Mouse (Mus musculus) lung, postnatal 0 days (tissue): Measurements from ENCODE around the gene Haspin. TPM values are rescaled to one million over a fixed set of nuclear protein-coding genes. Genes with fewer than 3 reads are reported as not detected.

Source experiments
- ATAC-seq: fragments of 200-750 bp; cut with Nextera tagmentation; 2 replicates; pipeline ENCODE4 v1.8.0; 2017; ENCODE audit warnings: moderate library complexity
- DNase-seq: peaks from one replicate; pipeline ENCODE4 v3.0.0-alpha.2; 2016; ENCODE audit warnings: low spot score
- H3K27ac ChIP-seq: fragments of 300-500 bp; sonication (generic); 2 replicates; pipeline ENCODE4 v1.5.1; 2014; ENCODE audit warnings: antibody characterized with exemption, mild to moderate bottlenecking, low read length, mixed read lengths
- H3K27me3 ChIP-seq: fragments of 300-500 bp; sonication (generic); replicated peaks from 2 replicates; pipeline ENCODE4 v1.6.1; 2014; ENCODE audit warnings: low read length, mixed read lengths; ENCODE audit not compliant: insufficient read depth
- H3K36me3 ChIP-seq: fragments of 300-500 bp; sonication (generic); 2 replicates; pipeline ENCODE4 v1.6.1; 2014; ENCODE audit warnings: low read length, mixed read lengths; ENCODE audit not compliant: insufficient read depth
- H3K4me1 ChIP-seq: fragments of 300-500 bp; sonication (generic); 2 replicates; pipeline ENCODE4 v1.6.1; 2014; ENCODE audit warnings: antibody characterized with exemption, low read depth, low read length, mixed read lengths; ENCODE audit not compliant: insufficient read depth
- H3K4me2 ChIP-seq: fragments of 300-500 bp; sonication (generic); replicated peaks from 2 replicates; pipeline ENCODE4 v1.6.1; 2014; ENCODE audit warnings: low read depth, mild to moderate bottlenecking, low read length, moderate library complexity, mixed read lengths
- H3K4me3 ChIP-seq: fragments of 300-500 bp; sonication (generic); 2 replicates; pipeline ENCODE4 v1.5.1; 2014; ENCODE audit warnings: low read depth, low read length
- H3K9ac ChIP-seq: fragments of 300-500 bp; sonication (generic); replicated peaks from 2 replicates; pipeline ENCODE4 v1.6.1; 2014; ENCODE audit warnings: low read depth, mild to moderate bottlenecking
- H3K9me3 ChIP-seq: fragments of 300-500 bp; sonication (generic); 2 replicates; pipeline ENCODE4 v1.6.1; 2016; ENCODE audit warnings: low read length, mixed read lengths
- CTCF ChIP-seq: IDR thresholded peaks from 2 replicates; pipeline ENCODE4 v1.5.1; 2016; ENCODE audit warnings: antibody characterized with exemption, mild to moderate bottlenecking
- EP300 ChIP-seq: IDR thresholded peaks from 2 replicates; pipeline ENCODE4 v1.6.1; 2016; ENCODE audit warnings: antibody characterized with exemption, mild to moderate bottlenecking, control low read depth
- WGBS: fragments of 180-500 bp; shearing (Covaris S2); extraction: QIAGEN DNeasy Blood & Tissue Kit; methylation state at CpG from one replicate; pipeline ENCODE4 v1.1.7; 2014; 5-methylcytosine and 5-hydroxymethylcytosine counted together
- polyA plus RNA-seq: library from polyadenylated mRNA; unstranded; fragments of >200 nt; fragmentation: Nextera tagmentation; extraction: Ambion mirVana; gene quantifications from 2 replicates; pipeline ENCODE4 v1.2.1, GENCODE M21; 2015

The Haspin gene
- polyA plus RNA-seq, 1 experiment from 2014 or later, result 2.5 TPM

DNA sequence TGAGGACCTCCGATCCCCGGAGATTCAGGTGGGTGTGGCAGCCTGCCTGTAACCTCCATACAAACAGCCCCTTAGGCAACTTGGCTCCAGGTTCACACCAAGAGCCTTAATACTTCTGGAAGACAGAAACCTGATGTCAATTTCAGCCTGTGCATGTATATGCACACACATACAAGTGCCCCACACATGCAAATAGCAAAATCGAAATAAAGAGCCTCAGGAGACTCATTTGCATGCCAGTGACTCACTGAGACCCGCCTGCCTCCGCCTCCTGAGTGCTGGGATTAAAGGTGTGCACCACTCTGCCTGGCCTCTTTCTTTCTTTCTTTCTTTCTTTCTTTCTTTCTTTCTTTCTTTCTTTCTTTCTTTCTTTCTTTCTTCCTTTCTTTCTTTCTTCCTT is 39.2 kb downstream of the Haspin start:
- no peak for DNase-seq
- ATAC-seq, result no peak

DNA sequence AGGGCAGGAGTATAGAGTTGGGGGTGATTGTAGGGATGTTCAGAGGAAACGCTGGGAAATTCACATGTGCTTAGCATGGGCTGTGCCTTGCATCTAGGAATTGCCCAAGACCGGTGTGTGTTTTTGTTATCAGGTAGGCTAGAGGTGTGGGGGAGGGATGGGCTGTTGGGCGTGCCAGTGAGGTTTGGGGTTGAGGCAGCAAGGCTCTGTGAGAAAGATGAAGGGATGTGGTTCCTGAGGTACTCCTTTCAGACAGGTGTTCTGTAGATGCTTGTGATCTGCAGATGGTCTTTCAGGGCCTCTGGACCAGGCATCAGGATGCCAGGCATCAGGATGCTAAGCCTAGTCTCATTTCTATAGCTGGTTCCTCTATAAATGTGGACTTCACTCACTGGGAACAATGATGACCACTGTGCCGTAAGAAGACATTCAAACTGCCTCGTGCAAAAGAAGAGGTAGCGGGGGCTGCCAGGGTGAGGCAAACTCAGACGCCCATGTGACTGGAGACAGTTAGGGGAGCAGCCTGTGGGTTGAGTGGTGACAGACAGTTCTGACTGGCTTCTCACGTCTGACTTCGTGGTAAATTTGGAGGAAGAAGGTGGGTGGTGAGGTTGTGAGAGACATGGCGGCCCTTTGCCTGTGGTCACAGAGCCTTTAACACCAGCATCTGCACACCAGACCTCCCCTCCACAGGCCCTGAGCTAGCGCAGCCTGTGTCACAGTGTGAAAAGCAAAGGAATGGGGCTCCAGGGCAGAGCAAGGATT is 43.7 kb downstream of the Haspin start:
- DNase-seq (no peak), ATAC-seq (no peak)
- Histone ChIP-seq H3K27ac (no peak overlapping the region), H3K27me3 (no peaks in the 10 kb centered on the region), H3K36me3 (no peaks in the 10 kb centered on the region), H3K4me2 (no peak overlapping the region), H3K9ac (no peak overlapping the region), H3K4me3 (no peak overlapping the region), H3K9me3 (no peaks in the 10 kb centered on the region), H3K4me1 (no peaks in the 10 kb centered on the region)
- 70% methylated on average over 11 of the region's 11 CpGs for WGBS
- TF ChIP-seq CTCF (no peak), EP300 (no peak)

More for the DNA sequence above, 39.2 kb downstream of the Haspin start:
- Histone ChIP-seq H3K9me3 (no peaks in the 10 kb centered on the region), H3K27ac (no peak overlapping the region), H3K36me3 (no peaks in the 10 kb centered on the region), H3K9ac (no peak overlapping the region), H3K27me3 (no peaks in the 10 kb centered on the region), H3K4me2 (no peak overlapping the region), H3K4me3 (no peak overlapping the region), H3K4me1 (no peaks in the 10 kb centered on the region)
- TF ChIP-seq CTCF, result no peak
- TF ChIP-seq EP300, result no peak
- WGBS, result 61% methylated on average over 5 of the region's 5 CpGs

DNA sequence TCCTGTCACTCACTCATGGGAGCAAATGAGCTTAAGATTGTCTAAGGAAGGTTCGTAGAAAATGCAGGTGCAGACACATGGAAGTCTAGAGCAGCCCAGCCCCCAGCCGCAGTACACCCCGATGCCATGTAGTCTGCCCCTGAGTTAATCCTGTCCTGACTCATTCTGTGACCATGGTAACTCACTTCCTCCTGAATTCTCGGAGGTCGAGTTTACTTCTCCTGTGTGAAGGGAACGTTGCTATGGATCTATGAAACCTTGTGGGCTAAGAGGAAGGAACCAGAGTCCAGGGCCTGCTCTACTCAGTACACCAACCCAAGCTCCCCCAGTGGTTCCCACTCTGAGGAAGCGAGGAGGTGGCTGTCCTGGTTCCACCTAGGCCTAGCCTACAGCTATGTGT is 45.2 kb downstream of the Haspin start:
- Histone ChIP-seq H3K4me2 (no peak overlapping the region), H3K36me3 (no peaks in the 10 kb centered on the region), H3K4me1 (no peaks in the 10 kb centered on the region), H3K9ac (no peak overlapping the region), H3K4me3 (no peak overlapping the region), H3K27me3 (no peaks in the 10 kb centered on the region), H3K9me3 (no peaks in the 10 kb centered on the region), H3K27ac (no peak overlapping the region)
- no peak for TF ChIP-seq EP300
- no peak for TF ChIP-seq CTCF
- DNase-seq (no peak), ATAC-seq (no peak)
- WGBS, result 54% methylated on average over 7 of the region's 7 CpGs

DNA sequence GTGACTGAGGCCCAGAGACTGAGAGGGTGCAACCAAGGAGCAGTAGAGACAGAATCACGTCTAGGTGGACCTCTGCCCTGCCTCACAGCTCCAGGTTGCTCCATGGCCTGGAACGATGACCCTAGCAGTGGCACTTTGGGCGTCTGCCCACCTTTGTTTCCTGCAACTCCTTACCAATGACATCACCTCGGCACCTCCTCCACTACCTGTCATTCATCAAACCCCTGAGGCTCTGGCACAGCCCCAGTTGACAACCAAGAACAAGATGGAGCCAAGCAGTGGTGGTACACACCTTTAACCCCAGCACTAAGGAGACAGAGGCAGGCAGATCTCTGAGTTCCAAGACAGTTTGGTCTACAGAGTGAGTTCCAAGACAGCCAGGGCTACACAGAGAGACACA is 46.0 kb downstream of the Haspin start:
- DNase-seq (no peak), ATAC-seq (no peak)
- 62% methylated on average over 4 of the region's 4 CpGs for WGBS
- TF ChIP-seq EP300 (no peak), CTCF (no peak)
- Histone ChIP-seq H3K36me3 (no peaks in the 10 kb centered on the region), H3K27ac (no peak overlapping the region), H3K4me1 (no peaks in the 10 kb centered on the region), H3K9me3 (no peaks in the 10 kb centered on the region), H3K9ac (no peak overlapping the region), H3K27me3 (no peaks in the 10 kb centered on the region), H3K4me2 (no peak overlapping the region), H3K4me3 (no peak overlapping the region)

DNA sequence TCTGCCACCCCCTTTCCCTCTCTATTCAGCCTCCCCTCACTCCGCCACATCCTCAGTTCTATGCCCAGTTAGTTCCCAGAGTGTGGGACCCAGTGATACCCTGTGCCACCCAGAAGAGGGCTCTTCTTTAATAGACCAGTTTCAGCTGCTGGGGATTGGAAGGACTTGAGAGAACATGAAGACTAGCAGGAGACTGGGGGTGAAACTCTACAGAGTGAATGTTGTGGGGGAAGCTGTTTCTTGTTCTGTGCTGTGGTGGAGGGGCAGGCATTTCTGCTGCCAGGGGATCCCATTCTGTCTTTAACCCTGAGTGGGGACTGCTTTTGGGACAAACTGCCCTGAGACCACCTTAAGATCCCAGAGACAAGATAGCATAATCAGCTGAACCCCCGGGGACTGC is 47.3 kb downstream of the Haspin start:
- no peaks in the 10 kb centered on the region for H3K27me3 ChIP-seq
- H3K36me3 ChIP-seq, result no peaks in the 10 kb centered on the region
- no peaks in the 10 kb centered on the region for H3K9me3 ChIP-seq
- H3K4me3 ChIP-seq, result no peak overlapping the region
- H3K27ac ChIP-seq, result no peak overlapping the region
- ATAC-seq, result no peak
- H3K4me1 ChIP-seq, result no peaks in the 10 kb centered on the region
- DNase-seq, result no peak
- no peak overlapping the region for H3K9ac ChIP-seq
- TF ChIP-seq EP300, result no peak
- TF ChIP-seq CTCF, result no peak
- 78% methylated on average over 2 of the region's 2 CpGs for WGBS
- H3K4me2 ChIP-seq, result no peak overlapping the region

DNA sequence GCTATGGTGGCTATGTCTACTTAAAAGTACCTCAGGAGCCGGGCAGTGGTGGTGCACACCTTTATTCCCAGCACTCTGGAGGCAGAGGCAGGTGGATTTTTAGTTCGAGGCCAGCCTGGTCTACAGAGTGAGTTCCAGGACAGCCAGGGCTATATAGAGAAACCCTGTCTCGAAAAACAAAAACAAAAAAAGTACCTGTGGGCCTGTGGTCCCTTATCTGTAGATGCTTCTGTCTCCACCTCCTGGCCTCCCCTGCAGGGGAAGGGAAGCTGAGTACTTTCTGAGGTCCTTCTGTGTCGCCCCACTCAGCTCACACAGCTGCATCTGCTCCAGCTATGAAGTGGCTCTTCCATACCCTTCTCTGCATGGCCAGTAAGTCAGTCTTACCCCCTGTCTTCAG is 47.8 kb downstream of the Haspin start, which contains the start of gene Itgae:
TSS of gene Itgae (plus strand) at position 301 of the 400 bp plus-strand sequence.
- no peak within 1 kb of the TSS for H3K4me3 ChIP-seq
- no peak within 1 kb of the TSS for H3K9ac ChIP-seq
- ATAC-seq (no peak), DNase-seq (no peak)
- TF ChIP-seq CTCF (no peak), EP300 (no peak)
- H3K9me3 ChIP-seq, result no peaks in the 10 kb centered on the region
- no peaks in the 10 kb centered on the region for H3K27me3 ChIP-seq
- H3K4me2 ChIP-seq, result no peak within 1 kb of the TSS
- H3K27ac ChIP-seq, result no peak within 1 kb of the TSS
- no peaks in the 10 kb centered on the region for H3K36me3 ChIP-seq
- no peaks in the 10 kb centered on the region for H3K4me1 ChIP-seq
- 63% methylated on average over 4 of the region's 4 CpGs for WGBS
